Mouse (Mus musculus) lung, adult 18-20 months (tissue): Measurements from ENCODE around the gene Ccr6.

Source experiments
- DNase-seq, 2 experiments: peaks; one replicate each; pipeline ENCODE4 v3.0.0; 2022; ENCODE audit warnings: mixed read lengths in 2 of 2

Ccr6 gene

DNA sequence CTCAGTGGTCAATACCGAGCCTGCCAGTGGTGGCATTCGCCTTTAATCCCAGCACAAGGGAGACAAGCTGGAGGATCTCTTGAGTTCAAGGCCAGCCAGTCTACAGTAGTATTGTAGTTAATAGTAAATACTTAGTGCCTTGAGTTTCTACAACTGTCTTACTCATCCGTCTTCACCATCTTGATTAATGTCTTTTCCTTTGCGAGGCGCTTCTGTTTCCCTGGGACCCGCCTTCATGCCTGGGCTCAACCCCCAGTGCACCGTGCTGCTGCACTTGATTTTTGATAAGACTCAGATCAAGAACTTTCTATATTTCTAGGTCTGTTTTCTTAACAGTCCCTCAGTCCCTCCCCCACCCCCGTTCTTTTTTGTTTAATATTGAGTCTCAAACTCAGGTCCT is 49.2 kb downstream of the Ccr6 start:
- no peak for DNase-seq

DNA sequence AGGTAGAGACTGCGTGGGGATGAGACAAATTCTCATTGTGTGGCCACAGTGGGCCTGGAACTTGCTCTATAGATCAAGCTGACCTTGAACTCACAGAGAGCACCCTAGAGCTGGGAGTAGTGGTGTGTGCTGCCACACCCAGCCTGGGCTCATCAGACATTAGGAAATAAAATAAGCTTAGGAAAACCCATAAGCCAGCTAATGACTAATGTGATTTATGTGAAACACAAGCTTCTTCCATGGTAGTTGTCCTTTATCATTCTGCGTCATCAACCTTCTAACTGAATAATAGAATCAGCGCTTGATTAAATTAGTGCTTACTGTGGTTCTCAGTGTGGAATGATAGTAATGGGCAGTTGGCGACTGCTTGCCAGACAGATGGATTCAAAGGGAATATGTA is 51.1 kb downstream of the Ccr6 start:
- DNase-seq, result no peak

DNA sequence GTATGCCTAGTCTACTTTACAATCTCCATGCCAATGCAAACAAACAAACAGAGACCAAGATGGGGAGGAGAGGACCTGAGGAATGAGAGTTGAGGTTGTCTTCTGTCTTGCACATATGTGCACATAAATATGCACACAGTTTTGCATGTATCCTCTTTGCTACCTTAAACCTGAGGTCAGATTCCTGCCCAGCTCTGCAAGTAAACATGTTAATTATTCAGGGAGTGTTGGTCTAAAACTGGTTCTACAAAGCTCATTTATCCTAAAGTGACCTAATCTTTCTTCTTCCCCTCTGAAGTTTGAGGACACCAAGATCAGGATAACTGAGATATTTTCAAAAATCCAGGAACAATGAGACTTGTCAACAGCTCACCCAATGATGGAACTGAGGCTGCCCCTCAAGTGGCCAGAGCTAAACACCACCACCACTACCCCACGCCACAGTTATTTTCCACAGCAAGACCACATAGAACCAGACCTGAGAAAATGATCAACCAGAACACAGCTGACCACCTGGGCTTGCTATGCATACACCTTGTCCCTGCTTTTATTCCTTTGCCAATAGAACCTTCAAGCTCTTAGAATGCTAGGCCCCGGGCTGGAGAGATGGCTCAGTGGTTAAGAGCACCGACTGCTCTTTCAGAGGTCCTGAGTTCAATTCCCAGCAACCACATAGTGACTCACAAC is 54.3 kb downstream of the Ccr6 start:
- DNase-seq, result no peak

DNA sequence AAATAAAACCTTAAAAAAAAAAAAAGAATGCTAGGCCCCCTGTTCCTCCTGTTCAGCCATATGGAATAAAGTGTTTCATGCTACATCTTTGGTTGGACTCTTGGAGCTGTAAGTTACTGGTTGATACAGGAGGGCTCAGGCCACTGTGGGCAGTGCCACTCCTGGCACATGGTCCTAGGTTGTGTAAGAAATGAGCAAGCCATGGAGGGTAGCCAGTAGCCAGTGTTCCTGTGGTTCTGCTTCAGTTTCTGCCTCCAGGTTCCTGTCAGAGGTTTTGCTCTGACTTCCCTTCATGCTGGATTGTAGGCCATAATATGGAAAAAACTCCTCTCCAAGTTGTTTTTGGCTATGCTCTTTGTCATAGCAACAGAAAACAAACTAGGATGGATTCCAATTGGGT is 54.9 kb downstream of the Ccr6 start:
- no peak for DNase-seq

DNA sequence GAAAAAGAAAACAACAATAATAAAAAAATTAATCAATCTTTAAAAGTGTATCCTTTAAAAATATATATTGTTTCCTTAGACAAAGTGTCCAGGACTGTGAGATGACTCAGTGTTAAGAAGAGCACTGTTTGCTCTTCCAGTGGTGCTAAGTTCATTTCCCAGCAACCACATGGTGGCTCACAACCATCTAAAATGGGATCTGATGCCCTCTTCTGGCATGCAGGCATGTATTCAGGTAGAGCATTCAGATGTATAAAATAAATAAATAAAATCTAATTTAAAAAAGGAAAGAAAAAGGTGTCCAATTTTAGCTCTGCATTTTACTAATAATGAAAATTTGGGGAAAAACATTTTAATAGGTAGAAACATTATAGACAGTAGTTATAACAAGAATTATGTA is 60.0 kb downstream of the Ccr6 start:
- no peak for DNase-seq

DNA sequence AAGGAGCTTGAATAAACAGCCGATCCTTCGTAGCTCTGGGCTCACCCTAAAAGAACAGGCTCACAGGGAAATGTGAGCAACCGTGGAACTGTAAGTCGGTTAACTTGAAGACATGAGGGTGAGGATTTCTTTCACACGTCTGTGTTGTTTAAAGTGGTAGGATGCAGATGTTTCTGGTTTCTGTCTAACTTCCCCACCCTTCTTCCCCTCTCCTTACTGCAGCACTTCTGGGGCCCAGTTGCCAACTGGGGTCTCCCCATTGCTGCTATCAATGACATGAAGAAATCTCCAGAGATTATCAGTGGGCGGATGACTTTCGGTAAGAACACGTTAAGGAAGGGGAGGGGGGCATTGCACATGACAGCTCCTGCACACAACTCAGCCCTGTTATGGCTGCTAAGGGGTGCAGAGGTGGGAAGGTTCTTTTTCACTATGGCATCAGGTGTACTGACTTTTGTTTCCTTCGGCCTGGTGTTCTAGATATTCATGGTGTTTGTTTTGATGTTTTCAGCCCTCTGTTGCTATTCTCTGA is 60.5 kb downstream of the Ccr6 start:
- DNase-seq, result no peak

DNA sequence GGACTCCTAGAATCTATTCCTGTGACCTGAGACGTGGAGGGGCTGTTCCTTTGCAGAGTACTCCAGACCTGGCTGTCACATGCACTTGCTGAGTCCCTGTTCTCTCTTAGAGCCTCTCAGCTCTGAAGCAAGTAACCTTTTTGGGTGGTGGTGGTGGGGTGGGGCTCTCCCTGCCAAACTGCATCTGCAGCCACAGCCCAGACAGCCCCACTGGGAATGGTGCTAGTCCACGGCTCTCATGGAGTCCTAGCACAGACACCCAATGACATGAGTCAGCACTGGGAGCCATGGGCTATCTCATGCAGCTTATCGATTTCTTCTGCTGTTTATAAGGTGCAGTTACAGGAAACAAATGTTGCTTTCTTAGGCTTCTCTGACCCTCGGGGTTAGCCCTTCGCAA is 61.9 kb downstream of the Ccr6 start:
- DNase-seq, result no peak

DNA sequence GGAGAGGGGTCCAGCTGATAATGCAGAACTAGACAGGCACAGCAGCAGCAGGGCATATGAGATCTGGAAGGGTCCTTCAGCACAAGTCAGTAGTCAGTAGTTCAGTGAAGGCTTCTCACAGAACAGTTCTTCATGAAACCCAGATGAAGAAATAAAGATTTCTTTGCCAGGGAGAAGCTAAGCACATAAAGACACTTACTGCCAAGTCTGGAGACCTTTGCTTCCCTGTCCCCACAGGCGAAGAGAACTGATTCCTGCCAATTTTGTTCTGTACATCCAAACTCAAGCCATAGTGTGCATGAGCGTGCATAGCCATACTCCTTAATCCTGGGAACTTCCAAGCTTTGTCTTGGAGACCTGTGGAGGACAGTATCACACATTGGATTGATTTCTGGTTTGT is 62.4 kb downstream of the Ccr6 start:
- no peak for DNase-seq

DNA sequence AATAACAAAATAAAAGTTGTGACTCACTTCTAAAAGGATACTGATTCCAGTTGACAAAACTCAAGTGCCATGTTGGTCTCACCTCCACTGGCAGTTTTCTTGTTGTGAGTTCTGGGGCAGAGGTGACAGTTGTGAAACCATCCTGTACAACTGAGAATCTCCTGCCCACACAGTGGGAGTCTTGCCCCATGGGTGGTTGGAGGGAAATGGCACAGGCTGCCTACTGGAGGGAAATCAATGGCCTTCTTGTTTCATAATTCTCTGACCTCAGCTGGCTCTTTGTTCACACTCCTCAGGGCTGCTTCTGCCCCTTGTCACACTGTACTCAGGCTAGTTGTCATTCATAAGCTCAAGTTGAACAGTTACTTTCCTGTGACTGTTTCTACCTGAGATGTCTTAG is 63.7 kb downstream of the Ccr6 start:
- DNase-seq, result peak; percentile 32 to 36

DNA sequence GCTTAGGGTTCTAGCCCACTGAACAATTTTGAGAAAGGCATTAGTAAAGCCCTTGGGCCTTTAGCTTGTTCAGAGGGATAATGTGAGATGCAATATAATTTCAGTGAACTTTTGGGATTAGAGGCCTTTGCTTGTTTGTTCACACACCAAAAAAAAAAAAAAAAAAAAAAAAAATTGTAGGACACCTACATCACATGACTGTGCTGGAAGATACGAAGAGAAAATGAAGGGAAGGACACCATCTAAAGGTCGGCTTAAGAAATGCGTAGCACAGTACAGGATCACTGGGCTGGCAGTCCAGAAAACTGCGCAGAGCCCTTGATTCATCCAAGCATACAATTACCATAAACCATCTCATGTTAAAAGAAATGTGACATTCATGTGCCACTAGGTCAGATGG is 65.7 kb downstream of the Ccr6 start:
- DNase-seq, result no peak

DNA sequence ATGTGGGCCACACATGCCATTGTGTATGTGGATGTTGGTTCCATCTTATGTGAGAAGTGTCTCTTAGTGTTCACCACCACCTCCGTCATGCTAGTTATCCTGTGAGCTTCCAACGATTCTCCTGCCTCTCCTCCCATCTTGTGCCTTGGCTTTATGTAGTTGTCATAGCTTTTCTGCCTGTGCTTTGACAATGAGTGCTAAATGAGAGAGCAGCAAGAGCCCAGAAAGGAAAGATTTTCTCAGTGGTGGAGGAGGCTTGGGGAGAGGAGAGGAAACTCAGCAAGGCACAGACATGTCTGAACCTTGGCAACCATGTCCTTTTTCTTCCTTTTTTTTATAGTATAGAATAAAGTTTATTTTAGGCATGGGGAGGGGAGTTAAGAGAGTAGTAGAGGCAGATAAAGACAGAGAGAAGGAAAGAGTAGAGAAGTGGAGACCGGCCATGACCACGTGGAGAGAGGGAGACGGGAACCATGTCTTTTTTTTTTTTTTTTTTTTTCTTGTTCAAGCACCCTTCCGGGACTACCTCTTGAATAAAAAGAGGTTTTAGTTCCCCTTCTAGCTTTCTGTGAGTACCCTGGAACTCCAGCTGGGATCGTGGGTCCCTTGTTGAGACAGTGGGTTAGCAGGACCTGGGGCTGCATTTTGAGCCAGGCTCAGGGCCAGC is 67.1 kb downstream of the Ccr6 start:
- no peak for DNase-seq

DNA sequence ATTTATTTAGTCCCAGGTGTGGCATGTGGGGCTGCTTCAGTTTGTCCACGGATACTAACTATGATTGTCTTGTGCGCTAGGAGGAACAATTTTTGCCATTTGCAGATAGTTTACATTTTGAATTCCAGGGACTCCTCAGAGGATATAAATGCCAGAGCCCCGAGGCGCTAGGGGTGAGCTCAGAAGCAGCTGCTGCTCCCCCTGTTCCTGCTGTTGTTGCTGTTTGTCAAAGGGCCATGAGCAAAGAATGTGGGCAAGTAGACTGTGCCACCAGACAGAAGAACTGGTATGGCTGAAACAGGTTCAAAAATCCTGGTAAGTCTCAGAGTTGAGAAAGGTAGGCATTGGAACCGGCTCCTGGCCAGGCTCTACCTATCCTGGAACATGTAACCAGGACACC is 67.8 kb downstream of the Ccr6 start:
- no peak for DNase-seq

DNA sequence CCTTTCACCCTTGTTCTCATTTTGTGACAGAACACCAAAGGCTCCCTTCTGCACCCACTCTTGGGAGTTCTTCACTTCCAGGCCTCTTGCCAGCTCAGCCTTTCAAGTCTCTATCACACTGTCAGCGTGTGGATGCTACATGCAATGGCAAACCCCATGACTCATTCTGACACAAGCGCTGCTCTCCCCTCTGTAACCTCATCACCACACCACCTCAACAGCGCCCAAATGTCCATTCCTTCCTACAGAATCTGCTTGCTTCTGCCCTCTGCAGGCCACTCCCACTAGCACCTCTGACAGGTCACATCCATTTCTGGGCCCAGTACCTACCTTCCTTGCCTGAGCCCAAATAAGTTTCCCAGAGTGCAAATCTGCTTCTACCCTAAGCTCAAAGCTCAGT is 70.0 kb downstream of the Ccr6 start:
- no peak for DNase-seq
